Mouse (Mus musculus): ENCODE results near the gene Ppp4r4. TPM values are rescaled to one million over a fixed set of nuclear protein-coding genes. Genes with fewer than 3 reads are reported as not detected.
"Not testable (repeated sequence)": the region's sequence is repeated elsewhere in the genome, so short reads cannot be mapped to it uniquely, and the experiment has no call there.

The Ppp4r4 gene
- polyA plus RNA-seq, 1 experiment, result 4.2 TPM

- H3K27ac ChIP-seq (ENCODE audit: insufficient read depth, low read length), result no peak overlapping the region
- no peaks in the 10 kb centered on the region for H3K4me1 ChIP-seq (ENCODE audit: control insufficient read depth, insufficient read depth, low read length)
- no peak for TF ChIP-seq CTCF (IDR thresholded peaks at IDR 0.05; ENCODE audit: borderline replicate concordance, insufficient read depth, low read length)
- TF ChIP-seq POLR2A (IDR thresholded peaks at IDR 0.05; ENCODE audit: low read depth, low read length), result no peak
- no peak overlapping the region for H3K4me3 ChIP-seq (ENCODE audit: insufficient read depth, low read length)
Observed at GRCm38 (mm10) chr12:103655123-103656044, 123.3 kb downstream of the Ppp4r4 start.

- H3K4me1 ChIP-seq (ENCODE audit: control insufficient read depth, insufficient read depth, low read length), result no peaks in the 10 kb centered on the region
- TF ChIP-seq POLR2A (IDR thresholded peaks at IDR 0.05; ENCODE audit: low read depth, low read length) (no peak), CTCF (IDR thresholded peaks at IDR 0.05; ENCODE audit: borderline replicate concordance, insufficient read depth, low read length) (no peak)
- no peak within 1 kb of the TSS for H3K27ac ChIP-seq (ENCODE audit: insufficient read depth, low read length)
- H3K4me3 ChIP-seq (ENCODE audit: insufficient read depth, low read length), result no peak within 1 kb of the TSS
Observed at GRCm38 (mm10) chr12:103656848-103657626, 125.0 kb downstream of the Ppp4r4 start, which contains the start of gene Serpina6. Gene Serpina6, minus strand, starts transcription at chr12:103657212.

- no peak overlapping the region for H3K4me3 ChIP-seq (ENCODE audit: insufficient read depth, low read length)
- H3K27ac ChIP-seq (ENCODE audit: insufficient read depth, low read length), result no peak overlapping the region
- TF ChIP-seq CTCF (IDR thresholded peaks at IDR 0.05; ENCODE audit: borderline replicate concordance, insufficient read depth, low read length) (no peak), POLR2A (IDR thresholded peaks at IDR 0.05; ENCODE audit: low read depth, low read length) (no peak)
- no peaks in the 10 kb centered on the region for H3K4me1 ChIP-seq (ENCODE audit: control insufficient read depth, insufficient read depth, low read length)
Observed at GRCm38 (mm10) chr12:103657991-103658390, 125.9 kb downstream of the Ppp4r4 start.

- no peak overlapping the region for H3K4me3 ChIP-seq (ENCODE audit: insufficient read depth, low read length)
- TF ChIP-seq CTCF (IDR thresholded peaks at IDR 0.05; ENCODE audit: borderline replicate concordance, insufficient read depth, low read length), result no peak
- no peak for TF ChIP-seq POLR2A (IDR thresholded peaks at IDR 0.05; ENCODE audit: low read depth, low read length)
- no peaks in the 10 kb centered on the region for H3K4me1 ChIP-seq (ENCODE audit: control insufficient read depth, insufficient read depth, low read length)
- no peak overlapping the region for H3K27ac ChIP-seq (ENCODE audit: insufficient read depth, low read length)
Observed at GRCm38 (mm10) chr12:103659171-103659570, 127.1 kb downstream of the Ppp4r4 start.

GRCm38 (mm10) chr12:103660076-103660475, 128.0 kb downstream of the Ppp4r4 start:
- H3K4me3 ChIP-seq (ENCODE audit: insufficient read depth, low read length), result no peak overlapping the region
- no peaks in the 10 kb centered on the region for H3K4me1 ChIP-seq (ENCODE audit: control insufficient read depth, insufficient read depth, low read length)
- no peak overlapping the region for H3K27ac ChIP-seq (ENCODE audit: insufficient read depth, low read length)
- TF ChIP-seq POLR2A (IDR thresholded peaks at IDR 0.05; ENCODE audit: low read depth, low read length) (no peak), CTCF (IDR thresholded peaks at IDR 0.05; ENCODE audit: borderline replicate concordance, insufficient read depth, low read length) (no peak)

DNA sequence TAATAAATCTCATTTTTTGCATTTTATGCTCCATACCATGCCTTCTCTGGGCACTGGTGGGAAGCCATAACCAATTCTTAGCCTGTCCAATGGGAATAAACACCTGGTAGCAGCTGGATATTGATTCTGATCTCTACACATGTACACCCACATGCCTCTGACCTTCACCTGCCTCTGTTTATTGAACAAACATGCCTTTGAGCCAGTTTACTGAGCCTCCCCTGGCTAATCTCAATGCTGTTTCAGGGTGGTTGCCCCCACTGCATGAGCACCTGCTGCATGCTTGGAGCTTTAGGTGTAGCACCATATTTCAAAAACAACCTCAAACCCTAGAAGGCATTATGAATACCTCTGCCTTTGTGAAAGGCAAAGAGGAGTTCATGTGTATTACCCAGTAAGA, 130.0 kb downstream of the Ppp4r4 start:
- H3K4me3 ChIP-seq (ENCODE audit: insufficient read depth, low read length); H3K27ac ChIP-seq (ENCODE audit: insufficient read depth, low read length); H3K4me1 ChIP-seq (ENCODE audit: control insufficient read depth, insufficient read depth, low read length): not testable (repeated sequence)

Other genes starting within 250 kb of the Ppp4r4 start
- not detected in 2 replicates for gene Fam181a, start 221.3 kb upstream of the Ppp4r4 start, polyA plus RNA-seq (2011; ENCODE audit: insufficient read length, low read depth, missing spikeins)
- not detected in 2 replicates for gene Asb2, start 176.3 kb upstream of the Ppp4r4 start, polyA plus RNA-seq (2011; ENCODE audit: insufficient read length, low read depth, missing spikeins)
- 12.0 and 13.3 TPM in 2 replicates for gene Otub2, start 143.6 kb upstream of the Ppp4r4 start, polyA plus RNA-seq (2011; ENCODE audit: insufficient read length, low read depth, missing spikeins)
- gene 9330161L09Rik, start 124.5 kb upstream of the Ppp4r4 start, polyA plus RNA-seq (2011; ENCODE audit: insufficient read length, low read depth, missing spikeins), result 0.53 and 0.83 TPM in 2 replicates
- 63.6 and 67.9 TPM in 2 replicates for gene Ddx24, start 106.5 kb upstream of the Ppp4r4 start, polyA plus RNA-seq (2011; ENCODE audit: insufficient read length, low read depth, missing spikeins)
- gene Ifi27, start 98.1 kb upstream of the Ppp4r4 start, polyA plus RNA-seq (2011; ENCODE audit: insufficient read length, low read depth, missing spikeins), result 186 and 203 TPM in 2 replicates
- 3.4 and 5.5 TPM in 2 replicates for gene Ifi27l2a, start 88.6 kb upstream of the Ppp4r4 start, polyA plus RNA-seq (2011; ENCODE audit: insufficient read length, low read depth, missing spikeins)
- gene Ifi27l2b, start 75.1 kb upstream of the Ppp4r4 start, polyA plus RNA-seq (2011; ENCODE audit: insufficient read length, low read depth, missing spikeins), result 0.97 and 2.7 TPM in 2 replicates
- gene Serpina10, start 99.2 kb downstream of the Ppp4r4 start, polyA plus RNA-seq (2011; ENCODE audit: insufficient read length, low read depth, missing spikeins), result not detected in 2 replicates
- 0.54 TPM in 1 of 2 replicates, not detected in the other for gene Serpina6, start 124.9 kb downstream of the Ppp4r4 start, polyA plus RNA-seq (2011; ENCODE audit: insufficient read length, low read depth, missing spikeins)
- gene Serpina16, start 143.9 kb downstream of the Ppp4r4 start, polyA plus RNA-seq (2011; ENCODE audit: insufficient read length, low read depth, missing spikeins), result not detected in 2 replicates
- not detected in 2 replicates for gene Serpina1f, start 163.2 kb downstream of the Ppp4r4 start, polyA plus RNA-seq (2011; ENCODE audit: insufficient read length, low read depth, missing spikeins)
- not detected in 2 replicates for gene Serpina1d, start 241.3 kb downstream of the Ppp4r4 start, polyA plus RNA-seq (2011; ENCODE audit: insufficient read length, low read depth, missing spikeins)